Mouse (Mus musculus): ENCODE data around the gene Rai1. TPM values are rescaled to one million over a fixed set of nuclear protein-coding genes. Genes with fewer than 3 reads are reported as not detected.

Gene Rai1
- total and polyA plus RNA-seq, 3 experiments, result 6.6 to 22.6 (median 15.4) TPM

DNA sequence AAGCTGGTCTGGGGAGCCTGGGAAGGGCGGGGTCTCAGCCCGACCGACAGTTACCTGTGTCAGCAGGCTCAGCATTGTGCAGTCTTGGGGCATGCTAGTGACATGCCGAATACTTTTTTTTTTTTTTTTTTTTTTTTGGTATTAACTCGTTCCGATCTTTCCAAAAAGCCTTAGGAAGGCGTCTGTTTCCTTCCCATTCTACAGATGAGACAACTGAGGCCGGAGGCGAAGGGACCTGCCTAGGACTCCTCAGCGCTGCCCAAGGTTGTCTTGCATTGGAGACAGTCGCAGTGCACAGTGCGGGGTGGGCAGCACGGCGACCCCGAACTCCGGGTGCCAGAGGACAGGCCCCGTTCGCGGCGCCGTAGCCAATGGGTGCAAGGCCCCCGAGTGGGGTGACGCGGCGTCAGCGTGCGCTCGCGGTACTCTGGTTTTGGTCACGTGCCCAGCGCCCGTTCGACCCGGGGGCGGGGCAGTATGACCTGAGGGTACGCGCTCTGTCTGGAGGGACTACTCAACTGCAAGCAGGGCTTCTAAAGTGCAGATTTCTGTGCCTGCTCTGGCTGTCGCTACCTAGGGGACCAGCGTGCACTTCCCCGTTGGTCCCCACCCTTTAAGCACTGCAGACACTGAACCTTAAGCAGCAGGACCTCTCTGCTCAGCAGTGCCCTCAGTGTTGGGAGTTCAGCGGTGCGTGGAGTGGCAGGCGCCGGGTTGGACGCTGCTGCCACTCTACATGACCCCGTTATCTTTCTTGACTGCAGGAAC is 117.8 kb downstream of the Rai1 start, which contains the start of gene Srebf1:
TSS of gene Srebf1 (minus strand) at position 113 of the 768 bp plus-strand sequence.
- peak; percentile 93 for DNase-seq (ENCODE audit: extremely low read depth)
- H3K79me2 ChIP-seq (replicated peaks; ENCODE audit: control insufficient read depth, extremely low read depth, insufficient read depth, poor library complexity, severe bottlenecking), result peaks cover 23% of the 10 kb centered on the region
- TF ChIP-seq E2F4 (IDR thresholded peaks at IDR 0.05; ENCODE audit: insufficient replicate concordance, low read depth, low read length) (no peak), CHD2 (IDR thresholded peaks at IDR 0.05; ENCODE audit: low read length) (peak; percentile 97), BHLHE40 (IDR thresholded peaks at IDR 0.05; ENCODE audit: low read depth, low read length) (peak; percentile 98), NELFE (IDR thresholded peaks at IDR 0.05; ENCODE audit: low read depth, low read length) (peak; percentile 84; the same call in 1 of the 2 replicates), MYC (IDR thresholded peaks at IDR 0.05; ENCODE audit: low read depth, low read length) (peak; percentile 70; the same call in 1 of the 2 replicates), MAX (IDR thresholded peaks at IDR 0.05; ENCODE audit: low read length) (peak; percentile 99), ETS1 (conservative IDR thresholded peaks at IDR 0.05; ENCODE audit: low read depth, low read length) (no peak), MAZ (IDR thresholded peaks at IDR 0.05; ENCODE audit: low read depth, low read length) (peak; percentile 84; the same call in 1 of the 2 replicates), GABPA (IDR thresholded peaks at IDR 0.05; ENCODE audit: insufficient replicate concordance, low read depth, low read length) (no peak), USF2 (conservative IDR thresholded peaks at IDR 0.05; ENCODE audit: low read depth, low read length) (peak; percentile 96), ELF1 (IDR thresholded peaks at IDR 0.05; ENCODE audit: low read depth, low read length) (peak; percentile 68), POLR2AphosphoS2 (IDR thresholded peaks at IDR 0.05; ENCODE audit: low read depth, low read length) (peak; percentile 66; the same call in 1 of the 2 replicates), TCF12 (IDR thresholded peaks at IDR 0.05; ENCODE audit: low read depth, low read length) (peak; percentile 97), ZMIZ1 (IDR thresholded peaks at IDR 0.05; ENCODE audit: low read depth, low read length) (peak; percentile 88), KAT2A (IDR thresholded peaks at IDR 0.05; ENCODE audit: insufficient replicate concordance, low read length) (0 out of 2 replicates have a peak, but pooled peaks have one; percentile 43), EP300 (IDR thresholded peaks at IDR 0.05; ENCODE audit: low read length) (peak; percentile 59; the same call in 1 of the 2 replicates), SIN3A (IDR thresholded peaks at IDR 0.05; ENCODE audit: low read length) (peak; percentile 96), MXI1 (IDR thresholded peaks at IDR 0.05; ENCODE audit: low read depth, low read length) (peak; percentile 95), USF1 (IDR thresholded peaks at IDR 0.05; ENCODE audit: low read depth, low read length) (peak; percentile 99), RCOR1 (conservative IDR thresholded peaks at IDR 0.05; ENCODE audit: low read depth, low read length) (peak; percentile 54; the same call in 1 of the 2 replicates), PAX5 (IDR thresholded peaks at IDR 0.05; ENCODE audit: low read length) (no peak), SMC3 (IDR thresholded peaks at IDR 0.05; ENCODE audit: low read depth, low read length) (peak; percentile 5; the same call in 1 of the 2 replicates), CHD1 (IDR thresholded peaks at IDR 0.05; ENCODE audit: low read depth, low read length) (peak; percentile 92), JUND (conservative IDR thresholded peaks at IDR 0.05; ENCODE audit: low read depth, low read length) (no peak), MEF2A (IDR thresholded peaks at IDR 0.05; ENCODE audit: borderline replicate concordance, low read depth, low read length) (peak; percentile 22; the same call in 1 of the 2 replicates), IRF4 (IDR thresholded peaks at IDR 0.05; ENCODE audit: low read depth, low read length) (peak; percentile 66), NRF1 (IDR thresholded peaks at IDR 0.05; ENCODE audit: low read depth, low read length) (peak; percentile 60), RAD21 (IDR thresholded peaks at IDR 0.05; ENCODE audit: low read depth, low read length) (no peak; the same call in 1 of the 2 replicates), ZNF384 (IDR thresholded peaks at IDR 0.05; ENCODE audit: low read depth, low read length) (peak; percentile 84), MAFK (IDR thresholded peaks at IDR 0.05; ENCODE audit: insufficient replicate concordance, low read length) (no peak), ZC3H11A (IDR thresholded peaks at IDR 0.05; ENCODE audit: low read depth, low read length) (no peak), ZKSCAN1 (IDR thresholded peaks at IDR 0.05; ENCODE audit: borderline replicate concordance, low read depth, low read length) (no peak), JUN (IDR thresholded peaks at IDR 0.05; ENCODE audit: insufficient read depth, low read depth, low read length) (no peak), UBTF (IDR thresholded peaks at IDR 0.05; ENCODE audit: low read depth, low read length) (0 out of 2 replicates have a peak, but pooled peaks have one; percentile 39), POLR2A (IDR thresholded peaks at IDR 0.05; ENCODE audit: low read depth, low read length) (peak; percentile 97), HCFC1 (IDR thresholded peaks at IDR 0.05; ENCODE audit: low read depth, low read length) (peak; percentile 66), CTCF (conservative IDR thresholded peaks at IDR 0.05 in 1 of 2, IDR thresholded peaks at IDR 0.05 in 1 of 2; ENCODE audit: low read depth in 2 of 2, low read length in 2 of 2) (peak in 1 of 2 experiments; percentile 45; a peak in 2 of 4 replicates), TBP (conservative IDR thresholded peaks at IDR 0.05; ENCODE audit: low read depth, low read length) (0 out of 2 replicates have a peak, but pooled peaks have one; percentile 59)
- in situ Hi-C loops (cut with MboI; ENCODE audit: low pct_ligation_motif_present, low pct_unique_long_range_greater_than_20kb, low sequenced_read_pairs), result no loop called here
- H3K4me2 ChIP-seq (ENCODE audit: insufficient read depth, low read depth, poor library complexity, severe bottlenecking), result peak within 1 kb of the TSS; percentile 82
- H3K4me1 ChIP-seq (ENCODE audit: control insufficient read depth in 1 of 2, insufficient read depth in 2 of 2), result peaks cover 14 to 66% of the 10 kb centered on the region in 2 experiments
- peak within 1 kb of the TSS; percentile 74 for H3K27ac ChIP-seq (ENCODE audit: insufficient read depth, low read depth)
- peaks cover 3% of the 10 kb centered on the region for H3K9me3 ChIP-seq (replicated peaks; ENCODE audit: low read length)
- peaks cover 11 to 14% of the 10 kb centered on the region in 2 experiments for H3K36me3 ChIP-seq (replicated peaks in 1 of 2; ENCODE audit: control insufficient read depth in 1 of 2, insufficient read depth in 1 of 2, low read length in 1 of 2)
- dilution Hi-C loops (cut with MboI; ENCODE audit: extremely low pct_ligation_motif_present, extremely low pct_unique_long_range_greater_than_20kb, low sequenced_read_pairs), result no loop called here
- H3K4me3 ChIP-seq (replicated peaks in 1 of 3; ENCODE audit: low read depth in 2 of 3, low read length in 2 of 3, poor library complexity in 1 of 3), result peak within 1 kb of the TSS; percentile 58 to 68 (median 62)
- no peaks in the 10 kb centered on the region for H3K27me3 ChIP-seq (replicated peaks)
- peak within 1 kb of the TSS; percentile 76 for H3K9ac ChIP-seq (ENCODE audit: insufficient read depth, low read depth)

All from CH12.LX (cell line).